Mouse (Mus musculus) embryo, embryonic 9.5 days (tissue): ENCODE results near the gene Nol3.
"Not testable (repeated sequence)": the region's sequence is repeated elsewhere in the genome, so short reads cannot be mapped to it uniquely, and the experiment has no call there.

Source experiments
- DNase-seq: peaks from one replicate; pipeline ENCODE4 v3.0.0-alpha.2; 2017; ENCODE audit errors: extremely low spot score

Nol3 gene

GRCm38 (mm10) chr8:105275840-105276239, at the start of gene Nol3:
Nol3 (plus strand) TSS chr8:105276140.
- no peak for DNase-seq

GRCm38 (mm10) chr8:105231503-105232320, 44.2 kb upstream of the Nol3 start:
- DNase-seq: no peak

DNA sequence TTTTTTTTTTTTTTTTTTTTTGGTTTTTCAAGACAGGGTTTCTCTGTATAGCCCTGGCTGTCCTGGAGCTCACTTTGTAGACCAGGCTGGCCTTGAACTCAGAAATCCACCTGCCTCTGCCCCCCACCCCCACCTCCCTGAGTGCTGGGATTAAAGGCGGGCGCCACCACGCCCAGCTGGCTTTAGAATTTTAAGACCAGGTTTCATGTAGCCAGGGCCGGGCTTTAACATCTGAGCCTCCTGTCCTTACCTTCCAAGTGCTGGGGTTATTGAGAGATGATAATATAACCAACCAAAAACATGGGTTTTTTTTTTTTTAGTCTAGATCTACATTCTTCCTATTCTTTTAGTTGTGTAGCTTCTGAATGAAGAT, 43.6 kb upstream of the Nol3 start:
- DNase-seq: not testable (repeated sequence)

- no peak for DNase-seq
Observed at GRCm38 (mm10) chr8:105233126-105233935, 42.6 kb upstream of the Nol3 start.

- DNase-seq: no peak
Observed at GRCm38 (mm10) chr8:105235206-105235605, 40.7 kb upstream of the Nol3 start.

DNA sequence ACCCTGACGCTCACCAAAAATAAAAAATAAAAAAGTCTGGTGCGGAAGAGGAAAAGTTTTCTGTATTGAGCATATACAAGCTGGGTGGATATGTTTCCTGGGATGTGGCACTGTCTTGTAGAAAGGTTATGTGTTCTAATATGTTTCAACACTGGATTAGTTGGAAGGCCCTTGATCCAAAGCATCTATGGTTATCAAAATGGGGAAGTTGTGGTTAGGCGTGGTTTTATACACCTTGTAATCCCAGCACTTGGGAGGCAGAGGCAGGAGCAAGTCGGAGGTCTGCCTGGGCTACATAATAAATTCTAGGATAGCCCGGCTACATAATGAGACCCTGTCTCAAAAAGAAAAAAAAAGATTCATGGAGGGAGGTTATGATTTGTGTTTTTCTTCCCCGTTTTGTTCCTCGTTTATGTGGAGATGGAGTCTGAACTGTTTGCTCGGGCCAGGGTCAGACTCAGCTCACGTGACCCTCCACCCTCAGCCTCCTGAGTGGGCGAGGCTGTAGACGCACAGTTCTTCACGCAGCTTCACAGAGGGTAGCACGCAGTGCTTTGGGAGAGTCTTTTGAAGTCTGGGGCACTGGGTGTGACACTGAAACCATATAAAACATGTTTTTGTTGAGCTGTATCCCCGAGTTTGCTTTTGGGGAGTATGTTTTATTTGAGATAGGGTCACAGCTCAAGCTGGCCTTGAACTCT, 38.3 kb upstream of the Nol3 start:
- no peak for DNase-seq

DNA sequence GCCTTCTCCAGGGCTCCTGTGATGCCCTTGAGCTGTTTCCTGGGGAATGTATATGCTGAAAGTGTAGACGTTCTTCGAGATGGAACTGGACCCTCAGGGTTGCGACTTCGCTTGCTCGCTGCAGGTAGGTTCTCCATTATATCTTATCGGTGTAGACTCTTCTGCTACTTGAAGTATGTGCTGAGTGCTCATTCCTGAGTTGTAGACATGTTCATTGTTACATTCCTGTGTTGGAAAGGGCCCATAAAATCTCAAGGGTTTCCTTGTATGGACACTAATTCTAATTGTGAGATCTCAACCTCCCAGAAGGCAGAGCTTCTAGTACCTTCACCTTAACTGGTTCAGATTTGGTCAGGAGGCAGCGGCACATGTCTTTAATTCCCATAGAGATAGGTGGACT, 34.9 kb upstream of the Nol3 start:
- DNase-seq: no peak

GRCm38 (mm10) chr8:105251954-105252353, 24.0 kb upstream of the Nol3 start:
- DNase-seq: no peak

GRCm38 (mm10) chr8:105252680-105253537, 23.0 kb upstream of the Nol3 start:
- no peak for DNase-seq

DNA sequence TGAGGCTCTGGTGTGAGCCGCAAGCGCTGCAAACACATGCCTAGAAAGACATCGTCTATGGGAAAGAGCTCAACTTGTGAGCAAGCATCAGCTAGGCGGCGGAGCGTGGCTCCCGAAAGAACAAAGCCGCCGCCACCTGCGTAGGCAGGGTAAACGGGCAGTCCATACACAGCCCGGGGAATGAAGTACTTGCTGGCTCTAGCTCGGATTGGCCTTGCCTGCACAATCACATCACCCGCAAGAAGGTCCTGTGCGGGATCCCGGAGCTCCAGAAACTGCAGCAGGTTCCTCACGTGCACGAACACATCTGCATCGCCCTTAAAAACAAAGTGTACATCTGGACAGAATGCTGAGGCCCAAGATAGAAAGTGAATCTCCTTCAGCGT, 22.2 kb upstream of the Nol3 start:
- no peak for DNase-seq

DNA sequence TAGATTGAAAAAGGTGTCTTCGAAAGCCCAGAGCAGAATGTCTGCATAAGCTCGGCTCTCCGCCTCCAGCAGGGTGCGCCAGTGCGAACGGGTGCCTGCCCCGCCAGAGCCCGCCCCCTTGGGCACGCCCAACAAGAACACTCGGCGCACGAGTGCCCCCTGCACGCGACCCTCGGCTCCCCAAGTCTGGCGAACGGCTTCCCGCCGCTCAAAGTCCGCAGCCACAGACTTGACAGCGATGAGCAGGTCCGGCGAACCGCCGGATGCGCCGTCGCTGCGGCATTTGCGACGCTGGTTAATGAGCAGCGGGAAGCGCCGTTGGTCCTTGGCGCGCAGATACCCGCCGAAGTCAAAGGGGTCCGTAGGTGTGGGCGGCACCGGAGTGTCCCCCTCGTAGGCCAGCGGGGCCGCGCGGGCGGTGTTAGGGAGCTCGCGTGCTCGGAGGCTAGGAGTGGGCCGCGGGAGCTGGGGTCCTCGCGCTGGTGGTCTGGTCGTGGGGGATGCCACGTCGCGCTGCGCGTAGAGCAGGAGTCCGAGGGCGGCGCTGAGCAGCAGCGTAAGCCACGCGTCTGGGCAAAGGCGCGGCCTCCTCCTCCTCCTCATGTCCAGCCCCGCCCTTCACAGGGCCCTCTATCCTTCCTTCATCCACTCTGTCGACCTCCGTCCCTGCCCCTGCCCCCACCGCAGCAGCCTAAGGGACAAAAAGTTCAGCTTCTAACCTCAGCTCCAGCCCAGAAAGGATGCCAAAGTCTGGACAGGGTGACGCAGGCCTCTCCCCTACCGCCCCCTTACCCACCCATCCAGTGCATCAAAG, 21.6 kb upstream of the Nol3 start:
- DNase-seq: peak; percentile 90

GRCm38 (mm10) chr8:105254966-105255350, 21.0 kb upstream of the Nol3 start, which contains the start of gene B3gnt9:
B3gnt9 (minus strand) TSS chr8:105255153.
- no peak for DNase-seq

- no peak for DNase-seq
Observed at GRCm38 (mm10) chr8:105257318-105258114, 18.4 kb upstream of the Nol3 start.

- DNase-seq: no peak
Observed at GRCm38 (mm10) chr8:105258911-105259720, 16.8 kb upstream of the Nol3 start.

DNA sequence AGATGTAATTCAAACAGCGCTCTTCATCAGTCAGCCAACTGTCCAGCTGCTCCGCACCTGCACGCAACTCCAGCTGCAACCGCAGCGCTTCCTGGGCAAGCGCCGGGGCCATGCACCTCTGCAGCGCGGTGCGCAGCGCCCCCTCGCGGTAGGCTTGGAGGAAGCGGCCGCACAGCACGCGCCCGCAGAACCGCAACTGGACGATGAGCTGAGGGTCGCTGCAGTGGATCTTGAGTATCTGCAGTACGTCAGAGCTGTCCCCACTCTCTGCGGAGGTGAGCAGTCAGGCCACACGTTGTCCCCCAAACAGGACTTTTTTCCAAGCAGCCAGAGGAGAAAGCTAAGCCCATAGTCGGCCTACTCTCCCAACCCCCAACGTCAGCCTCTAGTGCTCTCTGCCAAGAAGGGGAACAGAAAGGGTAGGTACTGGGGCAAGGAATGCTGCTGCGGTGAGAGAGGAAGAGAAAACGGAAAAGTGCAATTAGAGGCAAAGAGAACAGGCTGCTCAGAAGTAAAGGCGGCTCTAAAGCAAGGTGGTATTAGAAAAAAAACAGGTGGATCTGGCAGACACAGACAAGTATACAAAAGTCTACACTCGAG, 16.1 kb upstream of the Nol3 start:
- peak; percentile 78 for DNase-seq

GRCm38 (mm10) chr8:105260371-105261099, 15.4 kb upstream of the Nol3 start:
- no peak for DNase-seq

DNA sequence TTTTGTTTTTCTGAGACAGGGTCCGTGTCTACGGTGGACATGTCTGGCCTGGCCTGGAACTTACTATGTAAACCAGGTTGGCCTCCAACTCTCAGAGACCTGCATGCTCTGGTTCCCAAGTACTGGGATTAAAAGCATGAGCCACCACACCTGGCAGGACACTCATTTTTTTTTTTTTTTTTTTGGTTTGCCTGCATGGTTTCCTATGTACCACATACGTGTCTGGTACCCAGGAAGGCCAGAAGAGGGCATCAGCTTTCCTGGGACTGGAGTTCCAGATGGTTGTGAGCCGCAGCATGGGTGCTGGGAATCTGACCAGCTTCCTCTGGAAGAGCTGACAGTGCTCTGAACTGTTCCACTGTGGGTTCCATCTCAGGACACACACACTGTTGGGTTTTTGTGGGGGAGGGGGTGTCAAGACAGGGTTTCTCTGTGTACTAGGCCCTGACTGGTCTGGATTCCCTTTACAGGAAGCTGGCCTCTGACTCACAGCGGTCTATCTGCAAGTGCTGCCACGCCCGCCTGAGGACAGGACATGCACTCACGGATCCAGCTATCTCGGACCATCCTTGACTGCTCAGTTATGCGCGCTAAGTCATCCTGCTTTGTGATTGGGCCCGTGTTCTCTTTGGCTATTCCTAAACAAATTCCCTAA, 14.5 kb upstream of the Nol3 start:
- DNase-seq: no peak
